ENCODE assay signal across 7 mouse cellular contexts in the genomic region with DNA sequence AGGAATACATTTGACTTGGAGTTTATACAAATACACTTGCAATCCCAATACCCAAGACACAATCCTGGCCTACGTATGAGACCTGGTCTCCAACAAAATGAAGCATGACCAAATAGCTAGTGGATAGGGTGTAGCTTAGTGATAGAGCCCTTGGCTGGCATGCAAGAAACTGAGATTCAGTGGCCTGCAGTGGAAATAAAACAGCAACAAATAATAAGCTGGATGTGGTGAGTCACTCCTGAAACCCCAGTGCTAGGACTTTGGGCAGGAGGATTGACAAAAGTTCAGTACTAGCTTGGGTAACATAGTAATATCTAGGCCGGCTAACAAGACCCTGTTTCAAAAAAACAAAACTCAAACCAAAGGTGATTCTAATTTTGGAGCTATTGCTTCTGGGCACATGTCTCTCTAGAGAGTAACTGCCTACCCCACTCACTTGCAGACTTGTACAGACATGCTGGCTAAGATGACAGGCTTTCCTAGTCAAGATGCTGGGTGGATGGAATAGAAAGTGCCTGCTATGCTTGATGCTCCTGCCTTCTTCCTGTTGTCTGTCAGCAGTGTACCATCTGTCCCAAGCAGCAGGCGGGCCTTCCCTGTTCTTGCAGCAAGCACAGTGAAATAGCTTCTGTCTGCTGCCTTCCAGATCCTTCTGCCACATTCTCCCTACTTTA. TPM values are rescaled to one million over a fixed set of nuclear protein-coding genes. Genes with fewer than 3 reads are reported as not detected.
DNase-seq lines count a peak whose midpoint lies in the region.

No protein-coding gene starts in this region.

- H3K9me3 ChIP-seq in limb, embryonic 10.5 days (replicated peaks) = no peaks in the 10 kb centered on the region
- H3K9me3 ChIP-seq in midbrain, embryonic 10.5 days (replicated peaks) = no peaks in the 10 kb centered on the region

- DNase-seq in NIH3T3 (ENCODE audit: low read depth) = peak; percentile 72
- peak; percentile 92 for DNase-seq in cerebellum, adult 11-12 months
- DNase-seq in frontal cortex, postnatal 10 days (ENCODE audit: low spot score in 2 of 2) = peak; percentile 54 to 64
- DNase-seq in limb, embryonic 10.5 days (ENCODE audit: low spot score) = no peak
- no peak for DNase-seq in kidney, adult 8-10 months
- DNase-seq in midbrain, embryonic 10.5 days (ENCODE audit: low spot score) = no peak
- no peak for DNase-seq in thymus, postnatal 36 days

- peaks cover 85% of the 10 kb centered on the region for H3K36me3 ChIP-seq in limb, embryonic 10.5 days
- H3K36me3 ChIP-seq in midbrain, embryonic 10.5 days = peaks cover 92% of the 10 kb centered on the region

- H3K4me1 ChIP-seq in limb, embryonic 10.5 days = peaks cover 17% of the 10 kb centered on the region
- no peaks in the 10 kb centered on the region for H3K4me1 ChIP-seq in midbrain, embryonic 10.5 days

- WGBS in limb, embryonic 10.5 days = 64% methylated on average over 3 of the region's 3 CpGs
- 81% methylated on average over 3 of the region's 3 CpGs for WGBS in midbrain, embryonic 10.5 days

- peak overlapping the region; percentile 46; the same call in 1 of the 2 replicates for H3K27ac ChIP-seq in limb, embryonic 10.5 days
- H3K27ac ChIP-seq in midbrain, embryonic 10.5 days (replicated peaks) = no peak overlapping the region

- H3K4me3 ChIP-seq in limb, embryonic 10.5 days = no peak overlapping the region
- no peak overlapping the region for H3K4me3 ChIP-seq in midbrain, embryonic 10.5 days

- no peaks in the 10 kb centered on the region for H3K27me3 ChIP-seq in limb, embryonic 10.5 days (ENCODE audit: low read depth, poor library complexity, severe bottlenecking)
- no peaks in the 10 kb centered on the region for H3K27me3 ChIP-seq in midbrain, embryonic 10.5 days (ENCODE audit: low read depth, poor library complexity, severe bottlenecking)

RNA-seq across cellular contexts. Expression of gene Phf20, which starts 37.1 kb away (rescaled TPM):
- 68.1 and 75.5 TPM in 2 replicates for polyA plus RNA-seq in limb, embryonic 10.5 days (2016; fragmentation: Nextera tagmentation; extraction: Ambion mirVana)
- polyA plus RNA-seq in midbrain, embryonic 10.5 days (2016; fragmentation: Nextera tagmentation; extraction: Ambion mirVana) = 75.5 and 82.8 TPM in 2 replicates

RNA-seq across cellular contexts. Expression of gene Rbm39, which starts 53.4 kb away (rescaled TPM):
- 469 and 559 TPM in 2 replicates for polyA plus RNA-seq in limb, embryonic 10.5 days (2016; fragmentation: Nextera tagmentation; extraction: Ambion mirVana)
- polyA plus RNA-seq in midbrain, embryonic 10.5 days (2016; fragmentation: Nextera tagmentation; extraction: Ambion mirVana) = 584 and 587 TPM in 2 replicates

Comparison
In these comparisons a context has a peak if more than half of its experiments do, and no peak if none do; other contexts are left out.
1. DNase-seq: peak in NIH3T3 (single experiment), cerebellum, adult 11-12 months (single experiment) and frontal cortex, postnatal 10 days (2 of 2); none in limb, embryonic 10.5 days (single experiment), kidney, adult 8-10 months (0 of 2), midbrain, embryonic 10.5 days (single experiment) and thymus, postnatal 36 days (0 of 2).